Mouse (Mus musculus) bone marrow macrophage, adult 2 months (primary cell): ENCODE results near the gene Parvb. TPM values are rescaled to one million over a fixed set of nuclear protein-coding genes. Genes with fewer than 3 reads are reported as not detected.

Experiments used
- H3K27ac ChIP-seq: 2 replicates; pipeline ENCODE4 v1.5.1; 2012; ENCODE audit warnings: low read depth, low read length; ENCODE audit not compliant: insufficient read depth
- H3K4me1 ChIP-seq: 2 replicates; pipeline ENCODE4 v1.6.1; 2012; ENCODE audit warnings: low read length; ENCODE audit not compliant: control insufficient read depth, insufficient read depth
- H3K4me3 ChIP-seq: 2 replicates; pipeline ENCODE4 v1.5.1; 2012; ENCODE audit warnings: mild to moderate bottlenecking, low read length, moderate library complexity; ENCODE audit not compliant: insufficient read depth
- CTCF ChIP-seq: IDR thresholded peaks from 2 replicates; pipeline ENCODE4 v1.5.1; 2012; ENCODE audit warnings: low read depth, mild to moderate bottlenecking, low read length, moderate library complexity
- POLR2A ChIP-seq: IDR thresholded peaks from 2 replicates; pipeline ENCODE4 v1.6.1; 2012; ENCODE audit warnings: mild to moderate bottlenecking, low read depth, low read length, borderline replicate concordance
- polyA plus RNA-seq: library from polyadenylated mRNA; stranded (reverse); fragments of >200 nt; gene quantifications from 2 replicates; pipeline ENCODE4 v1.2.4, GENCODE M21; 2012; ENCODE audit not compliant: missing spikeins, insufficient read depth, insufficient read length

Parvb gene
- polyA plus RNA-seq, 1 experiment: 35.7 TPM

- peaks cover 19% of the 10 kb centered on the region for H3K4me1 ChIP-seq
- no peak overlapping the region for H3K27ac ChIP-seq
- H3K4me3 ChIP-seq: no peak overlapping the region
- TF ChIP-seq CTCF (no peak), POLR2A (no peak)
Measured at GRCm38 (mm10) chr15:84336281-84336817, 104.5 kb downstream of the Parvb start.

- Histone ChIP-seq H3K4me3 (no peak overlapping the region), H3K27ac (no peak overlapping the region), H3K4me1 (peaks cover 23% of the 10 kb centered on the region)
- TF ChIP-seq POLR2A: no peak
- TF ChIP-seq CTCF: no peak
Measured at GRCm38 (mm10) chr15:84337599-84337998, 105.8 kb downstream of the Parvb start.

DNA sequence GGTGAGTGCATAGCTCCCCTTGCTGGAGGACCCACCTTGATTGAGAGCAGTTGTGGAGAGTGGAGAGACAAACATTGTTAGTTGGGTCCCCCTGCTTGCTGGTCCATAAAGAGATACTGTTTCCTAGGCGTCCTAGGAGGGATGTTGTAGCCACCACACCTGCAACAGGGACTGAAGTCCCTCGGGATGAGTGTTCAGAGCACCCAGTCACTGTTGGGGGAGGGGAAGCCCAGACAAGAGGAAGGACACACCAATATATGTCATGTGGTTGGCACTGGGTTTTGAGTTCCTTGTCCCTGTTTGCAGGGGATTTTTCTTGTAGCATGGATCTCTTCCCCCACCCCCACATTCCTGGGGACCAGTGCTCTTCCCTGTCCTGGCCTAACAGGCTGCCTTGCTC, 109.1 kb downstream of the Parvb start:
- no peak for TF ChIP-seq POLR2A
- TF ChIP-seq CTCF: no peak
- peaks cover 23% of the 10 kb centered on the region for H3K4me1 ChIP-seq

DNA sequence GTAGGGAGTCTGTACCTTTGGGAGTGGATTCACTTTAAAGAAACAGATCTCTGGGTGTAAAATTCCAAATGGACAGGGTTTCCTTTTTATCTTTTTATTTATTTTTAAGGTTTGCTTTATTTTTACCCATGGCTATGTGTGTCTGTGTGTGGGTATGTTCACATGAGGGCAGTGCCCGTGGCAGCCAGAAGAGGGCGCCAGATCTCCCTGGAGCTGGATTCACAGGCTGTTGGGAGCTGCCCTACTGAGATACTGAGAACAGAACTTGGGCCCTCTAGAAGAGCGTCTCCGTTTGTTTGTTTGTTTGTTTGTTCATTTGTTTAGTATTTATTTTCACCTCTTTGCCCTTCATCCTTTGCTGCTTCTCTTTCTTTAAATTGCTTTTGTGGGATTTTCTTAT, 116.9 kb downstream of the Parvb start:
- TF ChIP-seq CTCF: peak; percentile 38; the same call in 1 of the 2 replicates
- no peak for TF ChIP-seq POLR2A
- H3K4me1 ChIP-seq: peaks cover 23% of the 10 kb centered on the region
- H3K27ac ChIP-seq: no peak overlapping the region
- H3K4me3 ChIP-seq: no peak overlapping the region

More for the DNA sequence above, 109.1 kb downstream of the Parvb start:
- Histone ChIP-seq H3K4me3 (no peak overlapping the region), H3K27ac (no peak overlapping the region)

DNA sequence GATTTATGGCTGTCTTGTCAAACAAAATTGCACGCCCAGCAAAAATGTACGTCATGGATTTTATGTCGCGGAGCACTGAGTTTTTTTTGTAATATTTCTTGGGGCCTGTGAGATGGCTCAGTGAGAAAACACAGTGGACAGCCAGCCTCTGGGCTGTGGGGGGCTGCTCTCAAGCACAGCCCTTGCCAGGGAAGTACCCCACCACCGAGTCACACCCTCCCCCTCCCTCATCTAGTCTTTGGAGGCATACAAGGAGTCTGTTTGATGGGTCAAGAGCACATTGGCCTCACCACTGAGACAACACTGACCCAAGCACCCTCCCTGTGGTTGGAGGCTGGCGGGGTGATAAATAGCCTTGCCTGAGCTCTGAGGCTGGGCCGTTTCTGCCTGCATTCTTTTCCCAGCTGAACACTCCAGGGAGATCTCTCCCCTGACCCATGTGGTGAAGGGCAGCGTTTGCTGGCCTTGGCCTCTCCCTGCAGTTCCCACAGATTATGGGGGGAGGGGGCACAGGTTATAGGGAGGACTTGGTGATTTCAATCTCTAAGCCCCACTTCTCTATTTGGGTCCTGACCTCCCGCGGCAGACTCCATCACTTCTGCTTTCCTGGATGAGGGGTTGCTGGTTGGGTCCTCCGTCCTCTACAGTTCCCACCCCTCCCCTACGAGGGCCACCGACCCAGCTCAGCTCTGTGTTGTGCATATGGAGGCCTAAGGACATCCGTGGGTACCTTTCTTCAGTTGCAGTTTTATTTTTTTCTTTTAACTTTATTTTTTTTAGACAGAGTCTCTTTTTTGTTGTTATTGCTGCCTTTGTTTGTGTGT, 118.3 kb downstream of the Parvb start:
- H3K4me1 ChIP-seq: peaks cover 27% of the 10 kb centered on the region
- H3K4me3 ChIP-seq: no peak overlapping the region
- no peak overlapping the region for H3K27ac ChIP-seq
- no peak for TF ChIP-seq CTCF
- no peak for TF ChIP-seq POLR2A

DNA sequence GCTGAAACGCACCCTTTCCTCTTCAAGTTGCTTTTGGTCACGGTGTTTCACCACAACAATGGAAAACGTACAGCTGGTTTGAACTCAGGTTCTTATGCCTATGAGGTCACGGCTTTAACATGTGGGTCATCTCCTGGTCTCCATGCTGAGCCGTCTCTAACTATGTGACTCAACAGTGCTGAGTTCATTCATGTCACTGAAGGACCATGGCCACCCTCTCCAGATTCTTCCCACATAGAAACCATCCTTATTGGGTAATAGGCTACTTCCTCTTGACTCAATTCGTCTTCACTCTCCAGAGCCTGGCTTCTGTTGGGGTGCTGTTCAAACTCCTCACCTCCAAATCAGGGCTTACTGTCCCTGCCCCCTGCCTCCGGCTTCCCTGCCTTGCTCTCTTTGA, 119.5 kb downstream of the Parvb start:
- TF ChIP-seq POLR2A (no peak), CTCF (no peak)
- Histone ChIP-seq H3K4me3 (no peak overlapping the region), H3K4me1 (peaks cover 30% of the 10 kb centered on the region), H3K27ac (no peak overlapping the region)

DNA sequence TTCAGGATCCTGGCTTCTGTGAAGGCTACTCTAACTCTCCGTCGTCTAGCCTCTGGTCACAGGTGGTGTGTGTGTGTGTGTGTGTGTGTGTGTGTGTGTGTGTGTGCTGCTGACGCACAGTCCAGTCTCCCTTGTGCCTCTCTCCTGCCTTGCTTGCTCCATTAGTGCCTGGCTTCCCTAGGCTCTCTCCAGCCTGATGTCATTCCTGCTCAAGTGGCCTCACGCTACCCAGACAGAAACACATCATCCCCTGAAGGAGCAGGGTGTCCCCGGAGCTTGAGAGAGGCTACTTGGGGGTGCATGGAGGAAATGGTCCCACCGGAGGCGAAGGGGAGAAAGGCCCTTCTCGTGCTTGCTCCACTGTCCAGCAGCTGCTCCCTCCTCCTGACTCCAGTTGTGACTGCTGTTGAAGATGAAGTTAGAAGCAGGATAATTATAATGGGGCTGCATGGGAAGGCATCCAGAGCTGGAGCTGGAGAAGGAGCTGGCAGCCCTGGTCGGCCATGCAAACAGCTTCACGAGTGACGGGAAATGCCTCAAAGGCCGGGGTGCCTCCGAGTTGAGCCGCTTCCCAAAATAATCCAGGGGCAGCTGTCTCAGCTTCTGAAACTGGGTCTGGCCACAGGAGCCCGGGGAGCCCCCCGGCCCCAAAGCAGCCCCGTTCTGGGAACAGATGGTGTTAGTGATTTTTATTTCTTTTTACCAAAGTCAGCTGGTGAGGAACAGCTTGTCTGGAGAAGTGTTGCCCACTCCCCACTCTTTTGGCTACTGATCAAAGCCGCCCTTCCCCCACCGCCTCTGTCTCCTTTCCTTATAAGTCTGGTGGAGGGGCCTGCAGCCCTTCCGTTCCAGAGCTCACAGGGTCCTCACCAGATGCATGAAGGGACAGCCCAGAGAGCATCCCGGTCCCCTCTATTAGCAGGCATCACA, 120.3 kb downstream of the Parvb start:
- H3K4me1 ChIP-seq: peaks cover 30% of the 10 kb centered on the region

GRCm38 (mm10) chr15:84355081-84355480, 123.2 kb downstream of the Parvb start:
- no peak overlapping the region for H3K27ac ChIP-seq
- H3K4me3 ChIP-seq: no peak overlapping the region
- peaks cover 22% of the 10 kb centered on the region for H3K4me1 ChIP-seq
- TF ChIP-seq CTCF (no peak), POLR2A (no peak)

More for the DNA sequence above, 120.3 kb downstream of the Parvb start:
- Histone ChIP-seq H3K27ac (no peak overlapping the region), H3K4me3 (no peak overlapping the region)
- TF ChIP-seq POLR2A (no peak), CTCF (no peak)

GRCm38 (mm10) chr15:84364746-84365145, 132.9 kb downstream of the Parvb start:
- no peak for TF ChIP-seq CTCF
- no peak for TF ChIP-seq POLR2A
- no peak overlapping the region for H3K27ac ChIP-seq

More at GRCm38 (mm10) chr15:84364746-84365145, 132.9 kb downstream of the Parvb start:
- Histone ChIP-seq H3K4me1 (no peaks in the 10 kb centered on the region), H3K4me3 (no peak overlapping the region)

Other genes starting within 250 kb of the Parvb start
- gene Efcab6, start 166.7 kb upstream of the Parvb start, polyA plus RNA-seq: not detected in 2 replicates
- gene Sult4a1, start 126.3 kb upstream of the Parvb start, polyA plus RNA-seq: not detected in 2 replicates
- gene Pnpla5, start 108.9 kb upstream of the Parvb start, polyA plus RNA-seq: not detected in 2 replicates
- not detected in 2 replicates for gene Pnpla3, start 64.2 kb upstream of the Parvb start, polyA plus RNA-seq
- gene Samm50, start 39.8 kb upstream of the Parvb start, polyA plus RNA-seq: 48.7 and 50.9 TPM in 2 replicates
- 2.0 and 3.3 TPM in 2 replicates for gene Parvg, start 92.0 kb downstream of the Parvb start, polyA plus RNA-seq
- 0.12 TPM in 1 of 2 replicates, not detected in the other for gene Shisal1, start 215.1 kb downstream of the Parvb start, polyA plus RNA-seq